Mouse (Mus musculus) brain, embryonic 14.5 days (tissue): ENCODE results near the gene Lhx8. TPM values are rescaled to one million over a fixed set of nuclear protein-coding genes. Genes with fewer than 3 reads are reported as not detected.

Experiments used
- DNase-seq: peaks from one replicate; pipeline ENCODE4 v3.0.0-alpha.2; 2011; ENCODE audit warnings: low read depth
- CTCF ChIP-seq: fragments of 200-500 bp; IDR thresholded peaks from 2 replicates; pipeline ENCODE4 v1.5.1; 2012; ENCODE audit warnings: inconsistent platforms, mild to moderate bottlenecking, moderate library complexity, borderline replicate concordance; ENCODE audit not compliant: insufficient read depth, insufficient read length; ENCODE audit errors: extremely low read depth
- POLR2A ChIP-seq: fragments of 200-500 bp; IDR thresholded peaks from 2 replicates; pipeline ENCODE4 v1.6.1; 2012; ENCODE audit warnings: mild to moderate bottlenecking, inconsistent platforms, borderline replicate concordance; ENCODE audit not compliant: poor library complexity, insufficient read depth, insufficient read length, severe bottlenecking; ENCODE audit errors: extremely low read depth
- polyA plus RNA-seq: library from polyadenylated mRNA; depleted of rRNA; stranded (reverse); fragments of >200 nt; gene quantifications from 2 replicates; pipeline ENCODE4 v1.2.3, GENCODE M21; 2012

Lhx8 gene
- polyA plus RNA-seq, 1 experiment, result 11.7 TPM

DNA sequence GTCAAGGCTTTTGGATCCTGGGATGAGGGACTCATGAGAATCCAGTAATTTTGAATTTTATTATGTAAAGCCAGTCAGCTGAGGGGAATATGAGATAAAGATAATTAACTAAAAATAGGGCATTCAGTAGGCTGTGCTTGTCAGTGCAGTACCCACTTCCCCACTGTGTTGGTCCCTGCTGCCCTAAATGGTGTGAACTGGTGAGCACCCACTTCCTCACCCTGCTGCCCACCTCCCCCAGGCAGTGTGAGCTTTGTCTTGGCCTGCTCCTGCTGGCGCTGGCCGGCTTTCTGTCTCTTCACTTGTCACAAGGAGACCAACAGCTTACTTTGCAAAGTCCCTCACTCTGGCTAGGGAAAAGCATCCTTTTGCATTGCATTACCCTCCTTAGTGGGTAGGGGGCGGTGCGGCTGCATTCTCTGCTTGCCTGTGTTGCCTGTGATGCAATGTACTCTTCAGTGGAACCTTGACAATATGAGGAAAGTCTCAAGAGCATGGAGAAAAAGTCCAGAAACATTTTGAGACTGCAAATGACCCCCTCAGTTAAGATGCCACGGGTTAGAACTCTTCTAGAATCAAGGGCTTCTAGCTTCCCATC is 12.7 kb downstream of the Lhx8 start:
- peak; percentile 19 for DNase-seq
- TF ChIP-seq CTCF, result peak; percentile 61; the same call in 1 of the 2 replicates
- no peak for TF ChIP-seq POLR2A

DNA sequence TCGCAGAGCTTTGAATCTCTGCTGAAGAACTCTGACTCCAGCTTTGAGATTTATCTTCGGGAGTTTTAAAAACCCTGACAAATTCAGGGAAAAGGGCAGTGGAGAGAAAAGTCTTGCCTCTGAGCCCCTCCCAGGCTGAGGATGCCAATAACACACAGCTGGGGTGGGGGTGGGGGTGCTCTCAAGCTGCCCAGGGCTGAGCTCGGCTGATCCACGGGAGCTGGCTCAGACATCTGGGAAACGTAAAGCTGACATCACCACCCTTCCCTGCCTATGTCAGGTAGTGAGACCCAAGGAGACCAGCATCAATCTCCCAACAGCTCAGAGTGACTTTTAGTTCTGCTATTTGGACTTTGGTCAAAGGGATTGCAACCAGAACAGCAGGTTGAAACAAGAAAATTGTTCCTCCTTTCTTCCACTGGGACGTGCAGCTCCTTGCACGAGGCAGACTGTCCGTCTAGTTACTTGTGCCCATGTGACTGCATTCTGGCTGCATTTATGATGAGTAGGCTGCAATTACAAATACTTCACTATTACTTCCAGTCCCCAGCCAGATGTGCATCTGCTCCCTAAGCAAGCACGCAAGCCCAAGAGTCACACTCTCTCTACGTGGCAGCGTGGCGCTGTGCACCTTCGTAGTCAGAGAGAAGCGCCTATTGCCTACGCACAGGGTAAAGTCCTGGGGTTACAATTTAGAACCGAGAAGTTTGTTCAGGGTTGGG is 25.1 kb downstream of the Lhx8 start:
- TF ChIP-seq CTCF (no peak), POLR2A (no peak)
- DNase-seq, result peak; percentile 23

DNA sequence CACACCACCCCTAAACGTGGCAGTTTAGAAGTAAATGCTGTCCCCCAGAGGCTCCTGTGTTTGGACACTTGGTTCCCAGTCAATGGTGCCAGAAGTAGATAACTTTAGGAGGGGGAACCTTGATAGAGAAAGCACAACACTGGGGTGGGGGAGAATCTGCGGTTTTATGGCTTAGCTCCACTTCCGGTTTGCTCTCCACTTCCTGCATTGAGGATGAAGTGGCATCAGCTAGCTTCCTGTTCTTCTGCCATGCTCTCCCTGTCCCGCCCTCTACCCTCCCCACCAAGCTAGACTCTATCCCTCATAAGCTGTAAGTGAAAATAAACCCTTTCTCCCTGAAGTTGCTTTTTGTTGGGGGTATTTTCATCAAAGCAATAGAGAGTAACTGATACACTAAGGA is 29.4 kb downstream of the Lhx8 start:
- DNase-seq, result no peak
- TF ChIP-seq CTCF (no peak), POLR2A (no peak)

DNA sequence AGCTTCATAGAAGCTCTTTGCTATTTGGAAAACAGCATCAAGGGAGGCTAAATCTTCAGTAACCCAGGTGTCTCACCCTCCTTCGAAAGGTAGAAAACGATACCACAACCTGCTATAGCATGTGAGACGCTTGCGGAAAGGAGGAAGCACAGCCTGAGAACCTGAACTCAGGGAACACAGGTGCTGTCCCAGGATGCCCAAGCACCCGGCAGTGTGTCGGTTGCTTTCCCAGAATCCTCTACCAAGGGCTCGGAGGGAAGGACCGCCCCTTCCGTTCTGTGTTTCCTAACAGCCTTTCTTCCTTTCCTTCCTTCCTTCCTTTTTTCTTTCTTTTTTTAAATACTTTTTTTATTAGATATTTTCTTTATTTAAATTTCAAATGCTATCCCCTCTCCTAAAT is 30.5 kb downstream of the Lhx8 start:
- TF ChIP-seq CTCF (no peak), POLR2A (no peak)
- no peak for DNase-seq

DNA sequence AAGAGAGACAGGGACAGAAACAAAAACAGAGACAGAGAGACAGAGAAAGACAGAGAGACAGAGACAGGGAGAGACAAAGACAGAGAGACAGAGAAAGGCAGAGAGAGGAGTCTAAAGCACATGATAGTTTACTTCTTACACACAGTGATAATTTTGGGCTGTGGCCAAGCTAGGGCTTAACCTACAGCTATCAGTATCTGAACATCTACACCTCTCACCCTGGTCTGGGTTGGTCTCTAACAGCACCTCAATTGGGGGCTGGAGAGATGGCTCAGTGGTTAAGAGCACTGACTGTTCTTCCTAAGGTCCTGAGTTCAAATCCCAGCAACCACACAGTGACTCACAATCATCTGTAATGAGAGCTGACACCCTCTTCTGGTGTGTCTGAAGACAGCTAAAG is 32.0 kb downstream of the Lhx8 start:
- TF ChIP-seq POLR2A (no peak), CTCF (no peak)
- no peak for DNase-seq

DNA sequence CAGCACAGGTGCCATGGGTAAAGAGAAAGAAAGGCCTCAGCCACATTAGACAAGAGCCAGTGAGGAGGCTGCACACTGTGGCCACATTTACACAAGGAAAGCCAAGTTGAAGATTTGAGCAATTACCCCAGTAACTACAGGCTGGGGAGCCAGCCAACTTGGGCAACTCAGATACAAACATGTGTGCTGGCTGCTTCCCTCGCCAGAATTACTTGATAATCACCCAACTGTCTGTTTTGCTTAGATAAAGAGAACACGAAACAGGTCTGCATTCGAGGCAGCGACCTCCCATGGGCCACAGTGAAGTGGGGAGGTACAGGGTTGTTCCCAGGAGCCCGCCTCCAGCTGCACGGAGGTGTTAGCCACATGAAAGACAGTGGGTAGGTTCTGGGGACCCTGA is 33.0 kb downstream of the Lhx8 start:
- peak; percentile 78 for DNase-seq
- TF ChIP-seq CTCF (no peak), POLR2A (no peak)

DNA sequence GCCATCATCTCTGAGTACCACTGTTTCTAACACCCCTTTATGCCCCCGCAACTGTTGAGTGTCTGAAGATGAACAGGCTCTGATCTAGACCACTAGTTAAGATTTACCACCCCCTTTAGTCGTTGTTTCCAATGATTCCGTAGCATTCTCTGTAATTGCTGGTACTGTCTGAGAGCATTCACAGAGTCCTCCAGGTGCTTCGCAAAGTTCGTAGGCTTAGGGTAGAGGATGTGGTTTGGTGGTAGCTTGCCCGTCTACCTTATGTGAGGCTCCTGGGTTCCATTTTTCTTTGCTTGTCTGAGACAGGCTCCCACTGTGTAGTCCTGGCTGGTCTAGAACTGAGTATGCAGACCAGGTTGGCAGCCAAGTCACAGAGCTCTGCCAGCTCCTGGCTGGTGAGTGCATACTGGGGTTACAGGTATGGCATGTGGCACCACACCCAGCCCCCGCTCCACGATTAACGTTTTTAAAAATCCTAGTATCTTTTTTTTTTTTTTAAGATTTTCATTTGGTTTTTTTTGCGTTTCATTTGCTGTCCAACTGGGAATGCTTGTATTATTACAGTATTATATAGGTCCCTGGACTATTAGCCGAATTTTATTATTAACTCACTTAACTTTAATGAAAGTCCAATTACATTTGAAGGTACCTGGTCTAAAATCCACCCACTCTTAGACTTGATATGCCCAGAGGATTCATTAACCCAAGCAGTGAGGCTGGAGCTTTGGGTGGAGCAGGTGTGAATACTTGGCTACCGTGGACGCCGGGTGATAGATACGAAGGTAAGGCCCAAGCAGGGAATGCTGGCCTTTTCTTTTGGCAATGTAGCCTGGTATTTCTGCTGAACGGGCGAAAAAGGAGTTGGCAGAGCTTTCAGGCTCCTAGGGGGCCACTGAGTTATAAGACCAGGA is 35.3 kb downstream of the Lhx8 start:
- TF ChIP-seq POLR2A (no peak), CTCF (no peak)
- no peak for DNase-seq

DNA sequence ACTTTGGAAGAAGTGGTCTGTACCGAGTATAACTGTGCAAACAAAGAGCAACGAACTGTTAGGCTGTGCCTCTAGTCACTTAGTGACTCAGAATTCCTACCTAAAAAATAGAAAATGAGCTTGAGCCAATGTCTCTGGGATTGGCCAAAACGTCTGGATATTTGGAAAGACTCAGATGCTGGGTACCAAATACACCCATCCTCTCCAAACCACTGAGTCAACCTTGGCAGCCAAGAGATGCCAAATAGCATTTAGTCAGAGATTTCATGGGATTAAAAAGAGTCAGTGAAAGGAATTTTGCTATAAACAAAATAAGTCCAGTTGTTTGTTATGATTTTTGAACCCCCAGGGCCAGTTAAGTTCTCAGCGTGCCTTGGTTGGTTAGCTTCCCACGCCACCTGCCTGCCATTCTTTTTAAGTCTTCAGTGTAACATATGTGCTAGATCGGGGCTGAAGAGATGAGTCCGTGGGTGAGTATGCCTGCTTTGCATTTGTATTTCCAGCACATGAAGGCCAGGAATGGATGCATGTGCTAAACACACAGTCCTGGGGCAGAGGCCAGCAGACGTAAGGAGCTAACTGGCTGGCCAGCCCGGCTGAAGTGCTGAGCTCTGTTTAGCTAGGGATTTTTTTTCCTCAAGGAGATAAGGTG is 36.5 kb downstream of the Lhx8 start:
- TF ChIP-seq POLR2A (no peak), CTCF (no peak)
- DNase-seq, result no peak

DNA sequence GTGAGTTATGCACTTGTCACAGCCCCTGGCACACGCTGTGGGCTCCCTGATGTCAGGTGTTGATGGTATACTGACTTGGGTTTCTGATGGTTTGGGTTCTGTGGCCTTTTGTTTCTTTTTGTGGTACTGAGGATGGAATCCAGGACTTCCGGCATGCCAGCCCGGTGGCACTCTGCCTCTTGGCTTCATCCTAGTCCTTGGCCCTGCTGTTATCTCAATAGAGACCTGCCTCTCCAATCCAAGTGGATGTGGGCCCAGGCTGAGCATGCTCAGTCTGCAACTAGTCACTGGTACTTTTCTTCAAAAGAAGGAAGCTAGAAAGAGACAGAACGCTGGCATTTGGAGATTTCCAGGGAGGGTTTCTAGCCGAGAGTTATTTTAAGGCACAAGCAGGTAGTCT is 38.3 kb downstream of the Lhx8 start:
- DNase-seq, result peak; percentile 9
- TF ChIP-seq POLR2A, result no peak
- TF ChIP-seq CTCF, result no peak

DNA sequence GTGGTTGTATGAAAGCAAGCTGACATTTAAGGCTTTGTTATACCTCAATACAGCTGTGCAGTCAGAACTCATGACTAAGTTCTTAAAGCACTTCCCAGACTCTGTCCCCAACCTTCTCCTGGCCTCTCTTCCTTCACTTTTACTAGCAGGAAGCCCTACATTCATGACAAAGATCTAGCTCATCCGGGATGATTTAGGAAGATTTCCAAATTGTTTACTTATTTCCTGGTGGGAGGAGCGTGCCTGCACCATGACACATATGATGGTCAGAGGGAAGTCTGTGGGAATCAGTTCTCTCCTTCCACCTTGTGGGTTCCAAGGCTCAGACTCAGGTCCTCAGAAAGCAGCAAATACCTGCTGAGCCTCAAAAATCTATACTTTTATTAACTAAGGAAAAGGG is 40.1 kb downstream of the Lhx8 start:
- TF ChIP-seq CTCF (no peak), POLR2A (no peak)
- DNase-seq, result no peak
